Mouse (Mus musculus): ENCODE data around the gene Agpat4. TPM values are rescaled to one million over a fixed set of nuclear protein-coding genes. Genes with fewer than 3 reads are reported as not detected.
"Not testable (repeated sequence)": the region's sequence is repeated elsewhere in the genome, so short reads cannot be mapped to it uniquely, and the experiment has no call there.

The Agpat4 gene
- polyA plus RNA-seq, 1 experiment: 56.1 TPM

GRCm38 (mm10) chr17:12210544-12211132, 92.1 kb downstream of the Agpat4 start:
- TF ChIP-seq CTCF (IDR thresholded peaks at IDR 0.05; ENCODE audit: extremely low read depth, insufficient read depth, low read length) (peak; percentile 97), POLR2A (IDR thresholded peaks at IDR 0.05; ENCODE audit: extremely low read depth, insufficient read depth, low read length) (no peak)
- no peak overlapping the region for H3K27ac ChIP-seq (ENCODE audit: insufficient read depth, low read length)
- H3K4me3 ChIP-seq (ENCODE audit: insufficient read depth, low read length): no peak overlapping the region
- peaks cover 10% of the 10 kb centered on the region for H3K4me1 ChIP-seq (ENCODE audit: control insufficient read depth, insufficient read depth, low read length)

- Histone ChIP-seq H3K4me1 (ENCODE audit: control insufficient read depth, insufficient read depth, low read length) (peaks cover 4% of the 10 kb centered on the region; the same call in 1 of the 2 replicates), H3K4me3 (ENCODE audit: insufficient read depth, low read length) (no peak overlapping the region), H3K27ac (ENCODE audit: insufficient read depth, low read length) (no peak overlapping the region)
- no peak for TF ChIP-seq POLR2A (IDR thresholded peaks at IDR 0.05; ENCODE audit: extremely low read depth, insufficient read depth, low read length)
- TF ChIP-seq CTCF (IDR thresholded peaks at IDR 0.05; ENCODE audit: extremely low read depth, insufficient read depth, low read length): no peak
Measured at GRCm38 (mm10) chr17:12211890-12212289, 93.4 kb downstream of the Agpat4 start.

- Histone ChIP-seq H3K4me1 (ENCODE audit: control insufficient read depth, insufficient read depth, low read length) (peaks cover 4% of the 10 kb centered on the region; the same call in 1 of the 2 replicates), H3K4me3 (ENCODE audit: insufficient read depth, low read length) (no peak overlapping the region), H3K27ac (ENCODE audit: insufficient read depth, low read length) (no peak overlapping the region)
- TF ChIP-seq POLR2A (IDR thresholded peaks at IDR 0.05; ENCODE audit: extremely low read depth, insufficient read depth, low read length) (no peak), CTCF (IDR thresholded peaks at IDR 0.05; ENCODE audit: extremely low read depth, insufficient read depth, low read length) (no peak)
Measured at GRCm38 (mm10) chr17:12212341-12212740, 93.8 kb downstream of the Agpat4 start.

- no peak for TF ChIP-seq POLR2A (IDR thresholded peaks at IDR 0.05; ENCODE audit: extremely low read depth, insufficient read depth, low read length)
- TF ChIP-seq CTCF (IDR thresholded peaks at IDR 0.05; ENCODE audit: extremely low read depth, insufficient read depth, low read length): no peak
- Histone ChIP-seq H3K4me3 (ENCODE audit: insufficient read depth, low read length) (no peak overlapping the region), H3K4me1 (ENCODE audit: control insufficient read depth, insufficient read depth, low read length) (peaks cover 4% of the 10 kb centered on the region; the same call in 1 of the 2 replicates), H3K27ac (ENCODE audit: insufficient read depth, low read length) (no peak overlapping the region)
Measured at GRCm38 (mm10) chr17:12213430-12213829, 94.9 kb downstream of the Agpat4 start.

GRCm38 (mm10) chr17:12216224-12216623, 97.7 kb downstream of the Agpat4 start:
- TF ChIP-seq POLR2A (IDR thresholded peaks at IDR 0.05; ENCODE audit: extremely low read depth, insufficient read depth, low read length) (no peak), CTCF (IDR thresholded peaks at IDR 0.05; ENCODE audit: extremely low read depth, insufficient read depth, low read length) (no peak)
- H3K4me1 ChIP-seq (ENCODE audit: control insufficient read depth, insufficient read depth, low read length): peaks cover 6% of the 10 kb centered on the region; the same call in 1 of the 2 replicates
- no peak overlapping the region for H3K4me3 ChIP-seq (ENCODE audit: insufficient read depth, low read length)
- H3K27ac ChIP-seq (ENCODE audit: insufficient read depth, low read length): no peak overlapping the region

- H3K4me1 ChIP-seq (ENCODE audit: control insufficient read depth, insufficient read depth, low read length): peaks cover 5% of the 10 kb centered on the region
- H3K4me3 ChIP-seq (ENCODE audit: insufficient read depth, low read length): no peak overlapping the region
- H3K27ac ChIP-seq (ENCODE audit: insufficient read depth, low read length): no peak overlapping the region
- TF ChIP-seq CTCF (IDR thresholded peaks at IDR 0.05; ENCODE audit: extremely low read depth, insufficient read depth, low read length): 0 out of 2 replicates have a peak, but pooled peaks have one; percentile 10
- 0 out of 2 replicates have a peak, but pooled peaks have one; percentile 20 for TF ChIP-seq POLR2A (IDR thresholded peaks at IDR 0.05; ENCODE audit: extremely low read depth, insufficient read depth, low read length)
Measured at GRCm38 (mm10) chr17:12221926-12222325, 103.4 kb downstream of the Agpat4 start.

GRCm38 (mm10) chr17:12223682-12224081, 105.2 kb downstream of the Agpat4 start:
- Histone ChIP-seq H3K27ac (ENCODE audit: insufficient read depth, low read length) (peak overlapping the region; percentile 5), H3K4me1 (ENCODE audit: control insufficient read depth, insufficient read depth, low read length) (peaks cover 5% of the 10 kb centered on the region), H3K4me3 (ENCODE audit: insufficient read depth, low read length) (no peak overlapping the region)
- TF ChIP-seq POLR2A (IDR thresholded peaks at IDR 0.05; ENCODE audit: extremely low read depth, insufficient read depth, low read length): no peak
- no peak for TF ChIP-seq CTCF (IDR thresholded peaks at IDR 0.05; ENCODE audit: extremely low read depth, insufficient read depth, low read length)

GRCm38 (mm10) chr17:12224145-12224544, 105.6 kb downstream of the Agpat4 start:
- TF ChIP-seq POLR2A (IDR thresholded peaks at IDR 0.05; ENCODE audit: extremely low read depth, insufficient read depth, low read length) (no peak), CTCF (IDR thresholded peaks at IDR 0.05; ENCODE audit: extremely low read depth, insufficient read depth, low read length) (no peak)
- Histone ChIP-seq H3K27ac (ENCODE audit: insufficient read depth, low read length) (peak overlapping the region; percentile 5), H3K4me3 (ENCODE audit: insufficient read depth, low read length) (no peak overlapping the region), H3K4me1 (ENCODE audit: control insufficient read depth, insufficient read depth, low read length) (peaks cover 5% of the 10 kb centered on the region)

- not testable (repeated sequence) for H3K4me1 ChIP-seq (ENCODE audit: control insufficient read depth, insufficient read depth, low read length); H3K4me3 ChIP-seq (ENCODE audit: insufficient read depth, low read length); H3K27ac ChIP-seq (ENCODE audit: insufficient read depth, low read length)
Measured at GRCm38 (mm10) chr17:12224551-12224950, 106.0 kb downstream of the Agpat4 start.

- Histone ChIP-seq H3K4me1 (ENCODE audit: control insufficient read depth, insufficient read depth, low read length) (peaks cover 6% of the 10 kb centered on the region), H3K27ac (ENCODE audit: insufficient read depth, low read length) (no peak overlapping the region), H3K4me3 (ENCODE audit: insufficient read depth, low read length) (no peak overlapping the region)
- TF ChIP-seq CTCF (IDR thresholded peaks at IDR 0.05; ENCODE audit: extremely low read depth, insufficient read depth, low read length) (peak; percentile 32; the same call in 1 of the 2 replicates), POLR2A (IDR thresholded peaks at IDR 0.05; ENCODE audit: extremely low read depth, insufficient read depth, low read length) (no peak)
Measured at GRCm38 (mm10) chr17:12225227-12225626, 106.7 kb downstream of the Agpat4 start.
